Mouse (Mus musculus) liver, postnatal 0 days (tissue): ENCODE data around the gene Ttc25. TPM values are rescaled to one million over a fixed set of nuclear protein-coding genes. Genes with fewer than 3 reads are reported as not detected.
A peak's percentile ranks its signal among the peaks of the same experiment; 100 is the strongest.

Experiments used
- ATAC-seq: fragments of 200-750 bp; cut with Nextera tagmentation; 2 replicates; pipeline ENCODE4 v1.8.0; 2017; ENCODE audit warnings: mild to moderate bottlenecking, moderate library complexity
- DNase-seq: peaks from one replicate; pipeline ENCODE4 v3.0.0-alpha.2; 2016
- H3K27ac ChIP-seq: fragments of 300-500 bp; sonication (generic); 2 replicates; pipeline ENCODE4 v1.5.1; 2014; ENCODE audit warnings: antibody characterized with exemption, moderate library complexity, mild to moderate bottlenecking, low read depth
- H3K27me3 ChIP-seq: fragments of 300-500 bp; sonication (generic); 2 replicates; pipeline ENCODE4 v1.6.1; 2014; ENCODE audit warnings: low read length, control low read depth, mixed read lengths; ENCODE audit not compliant: insufficient read depth
- H3K36me3 ChIP-seq: fragments of 300-500 bp; sonication (generic); replicated peaks from 2 replicates; pipeline ENCODE4 v1.6.1; 2014; ENCODE audit warnings: mild to moderate bottlenecking, control low read depth, low read length, moderate library complexity, mixed read lengths; ENCODE audit not compliant: insufficient read depth
- H3K4me1 ChIP-seq: fragments of 300-500 bp; sonication (generic); 2 replicates; pipeline ENCODE4 v1.6.1; 2014; ENCODE audit warnings: antibody characterized with exemption, mild to moderate bottlenecking, control low read depth; ENCODE audit not compliant: insufficient read depth
- H3K4me2 ChIP-seq: fragments of 300-500 bp; sonication (generic); 2 replicates; pipeline ENCODE4 v1.6.1; 2014; ENCODE audit warnings: low read depth, mild to moderate bottlenecking, low read length, moderate library complexity, mixed read lengths
- H3K4me3 ChIP-seq: fragments of 300-500 bp; sonication (generic); 2 replicates; pipeline ENCODE4 v1.5.1; 2014; ENCODE audit warnings: low read depth, low read length
- H3K9ac ChIP-seq: fragments of 300-500 bp; sonication (generic); replicated peaks from 2 replicates; pipeline ENCODE4 v1.6.1; 2014; ENCODE audit warnings: mild to moderate bottlenecking, moderate library complexity
- H3K9me3 ChIP-seq: fragments of 300-500 bp; sonication (generic); 2 replicates; pipeline ENCODE4 v1.6.1; 2016; ENCODE audit warnings: mild to moderate bottlenecking, control low read depth, low read length, mixed read lengths
- CTCF ChIP-seq: sonication (generic); IDR thresholded peaks from 2 replicates; pipeline ENCODE4 v1.5.1; 2016; ENCODE audit warnings: antibody characterized with exemption, low read depth
- EP300 ChIP-seq: IDR thresholded peaks from 2 replicates; pipeline ENCODE4 v1.6.1; 2016; ENCODE audit warnings: antibody characterized with exemption, low read depth, mild to moderate bottlenecking
- WGBS: fragments of 180-500 bp; shearing (Covaris S2); extraction: QIAGEN DNeasy Blood & Tissue Kit; methylation state at CpG from one replicate; pipeline ENCODE4 v1.1.7; 2014; ENCODE audit not compliant: insufficient replicate concordance; 5-methylcytosine and 5-hydroxymethylcytosine counted together
- polyA plus RNA-seq: library from polyadenylated mRNA; unstranded; fragments of >200 nt; fragmentation: Nextera tagmentation; extraction: Ambion mirVana; gene quantifications from 2 replicates; pipeline ENCODE4 v1.2.1, GENCODE M21; 2015

The Ttc25 gene
- polyA plus RNA-seq, 1 experiment from 2014 or later = 0.22 TPM

GRCm38 (mm10) chr11:100519188-100519587, 26.2 kb upstream of the Ttc25 start:
- Histone ChIP-seq H3K27me3 (no peaks in the 10 kb centered on the region), H3K27ac (no peak overlapping the region), H3K4me3 (no peak overlapping the region), H3K9me3 (no peaks in the 10 kb centered on the region), H3K4me1 (peaks cover 6% of the 10 kb centered on the region; the same call in 1 of the 2 replicates), H3K4me2 (no peak overlapping the region), H3K36me3 (peaks cover 80% of the 10 kb centered on the region), H3K9ac (no peak overlapping the region)
- ATAC-seq = no peak; the same call in 1 of the 2 replicates
- TF ChIP-seq EP300 (no peak), CTCF (no peak)
- 60% methylated on average over 6 of the region's 7 CpGs for WGBS
- no peak for DNase-seq

GRCm38 (mm10) chr11:100520838-100521237, 24.6 kb upstream of the Ttc25 start:
- H3K27ac ChIP-seq = no peak overlapping the region
- H3K9ac ChIP-seq = no peak overlapping the region
- DNase-seq = no peak
- peaks cover 64% of the 10 kb centered on the region for H3K36me3 ChIP-seq
- TF ChIP-seq CTCF (no peak), EP300 (no peak)
- no peak overlapping the region for H3K4me2 ChIP-seq
- ATAC-seq = no peak
- H3K4me3 ChIP-seq = no peak overlapping the region
- peaks cover 20% of the 10 kb centered on the region for H3K4me1 ChIP-seq
- H3K27me3 ChIP-seq = no peaks in the 10 kb centered on the region
- no peaks in the 10 kb centered on the region for H3K9me3 ChIP-seq
- 82% methylated on average over 15 of the region's 15 CpGs for WGBS

GRCm38 (mm10) chr11:100524358-100524757, 21.0 kb upstream of the Ttc25 start:
- Histone ChIP-seq H3K27me3 (no peaks in the 10 kb centered on the region), H3K4me2 (peak overlapping the region; percentile 92)
- no peak for DNase-seq

GRCm38 (mm10) chr11:100524987-100525630, 20.3 kb upstream of the Ttc25 start:
- 51% methylated on average over 11 of the region's 11 CpGs for WGBS
- TF ChIP-seq CTCF (no peak), EP300 (no peak)
- Histone ChIP-seq H3K4me3 (peak overlapping the region; percentile 4; the same call in 1 of the 2 replicates), H3K27ac (peak overlapping the region; percentile 48; the same call in 1 of the 2 replicates), H3K27me3 (no peaks in the 10 kb centered on the region), H3K9me3 (no peaks in the 10 kb centered on the region), H3K9ac (no peak overlapping the region), H3K4me1 (peaks cover 37% of the 10 kb centered on the region), H3K4me2 (peak overlapping the region; percentile 92), H3K36me3 (peaks cover 30% of the 10 kb centered on the region)
- peak; percentile 22 for DNase-seq
- no peak for ATAC-seq

More at GRCm38 (mm10) chr11:100524358-100524757, 21.0 kb upstream of the Ttc25 start:
- H3K9me3 ChIP-seq = no peaks in the 10 kb centered on the region
- no peak overlapping the region for H3K27ac ChIP-seq
- TF ChIP-seq EP300 (no peak), CTCF (no peak)
- 71% methylated on average over 5 of the region's 5 CpGs for WGBS
- peaks cover 38% of the 10 kb centered on the region for H3K36me3 ChIP-seq
- no peak overlapping the region for H3K4me3 ChIP-seq
- ATAC-seq = no peak
- H3K9ac ChIP-seq = no peak overlapping the region
- peaks cover 37% of the 10 kb centered on the region for H3K4me1 ChIP-seq

- WGBS = 35% methylated on average over 15 of the region's 15 CpGs
Measured at GRCm38 (mm10) chr11:100526052-100526816, 19.2 kb upstream of the Ttc25 start.

GRCm38 (mm10) chr11:100527066-100527457, 18.3 kb upstream of the Ttc25 start:
- Histone ChIP-seq H3K27ac (peak overlapping the region; percentile 79), H3K4me3 (peak overlapping the region; percentile 81), H3K4me1 (peaks cover 37% of the 10 kb centered on the region), H3K9ac (peak overlapping the region; percentile 80), H3K27me3 (no peaks in the 10 kb centered on the region), H3K9me3 (no peaks in the 10 kb centered on the region), H3K4me2 (peak overlapping the region; percentile 92), H3K36me3 (peaks cover 15% of the 10 kb centered on the region)
- under 1% methylated on average over 26 of the region's 26 CpGs for WGBS
- DNase-seq (peak; percentile 70), ATAC-seq (no peak; the same call in none of the 2 replicates)
- peak; percentile 48 for TF ChIP-seq CTCF
- TF ChIP-seq EP300 = no peak

More at GRCm38 (mm10) chr11:100526052-100526816, 19.2 kb upstream of the Ttc25 start:
- no peak for ATAC-seq
- Histone ChIP-seq H3K9me3 (no peaks in the 10 kb centered on the region), H3K36me3 (peaks cover 22% of the 10 kb centered on the region), H3K27me3 (no peaks in the 10 kb centered on the region), H3K4me1 (peaks cover 37% of the 10 kb centered on the region), H3K4me3 (peak overlapping the region; percentile 81), H3K9ac (peak overlapping the region; percentile 80), H3K27ac (no peak overlapping the region), H3K4me2 (peak overlapping the region; percentile 92)
- no peak for DNase-seq
- no peak for TF ChIP-seq EP300
- no peak for TF ChIP-seq CTCF
